Mouse (Mus musculus): ENCODE results near the gene Kncn.

- no peak for TF ChIP-seq POLR2A (IDR thresholded peaks at IDR 0.05; ENCODE audit: insufficient read depth, low read depth, low read length)
- TF ChIP-seq CTCF (IDR thresholded peaks at IDR 0.05), result no peak
Measured at GRCm38 (mm10) chr4:115890066-115890465, 5.9 kb downstream of the Kncn start.

Measured in heart, adult 2 months (tissue).